In the genomic region with DNA sequence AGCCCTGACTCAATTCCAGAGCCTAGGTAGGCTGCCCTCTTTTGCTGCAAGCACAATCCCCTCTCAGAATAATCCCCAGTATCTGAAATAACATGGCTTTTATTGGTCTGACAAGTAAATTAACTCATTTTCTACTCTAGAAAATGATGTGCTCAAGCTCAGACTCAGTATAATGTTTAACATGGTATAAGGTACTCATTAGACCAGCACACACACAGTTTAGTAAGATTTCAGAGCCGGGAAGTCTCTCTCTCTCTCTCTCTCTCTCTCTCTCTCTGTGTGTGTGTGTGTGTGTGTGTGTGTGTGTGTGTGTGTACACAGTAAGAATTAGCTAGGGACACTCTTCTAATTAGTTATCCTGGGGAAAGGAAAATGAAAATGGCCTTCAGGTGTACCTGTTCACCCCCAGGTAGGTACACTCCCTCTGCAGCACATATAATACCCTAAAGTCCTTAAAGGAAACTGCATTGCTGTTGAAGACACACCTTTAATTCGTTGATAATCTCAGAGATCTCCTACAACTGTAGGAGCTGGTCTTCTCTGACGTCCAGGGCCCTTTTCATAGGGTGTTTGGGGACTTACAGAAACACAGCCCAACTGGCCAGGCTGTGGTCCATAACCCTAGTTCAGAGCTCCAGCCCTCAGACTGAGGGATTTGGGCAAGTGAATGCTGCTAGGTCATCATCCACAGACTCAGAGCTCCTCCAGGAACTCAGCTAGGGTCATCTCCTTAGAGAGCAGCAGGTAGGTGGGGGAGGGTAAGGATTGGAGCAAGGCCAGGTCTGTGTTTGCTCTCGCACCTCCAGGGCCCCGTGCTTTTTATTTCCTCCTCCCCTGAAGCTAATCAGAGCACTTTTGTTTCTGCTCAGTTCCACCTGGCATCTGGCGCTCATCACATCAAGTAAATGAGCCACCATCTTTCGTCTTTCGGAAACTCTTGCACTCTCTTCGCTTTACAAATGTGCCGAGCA, we compare ENCODE assay signal across 18 mouse cellular contexts. TPM values are rescaled to one million over a fixed set of nuclear protein-coding genes. Genes with fewer than 3 reads are reported as not detected.
DNase-seq lines count a peak whose midpoint lies in the region; ATAC-seq and TF ChIP-seq lines count a peak whose summit lies in the region.
"Had no signal": no experiment of that assay in that cellular context is flagged by ENCODE, and none has a peak within 500 bp of the region (broad histone marks: within the 10 kb centered on the region; RNA-seq: fewer than 3 reads in every experiment).

No protein-coding gene starts in this region.

- no peaks in the 10 kb centered on the region for H3K36me3 ChIP-seq in forebrain, embryonic 14.5 days (ENCODE audit: control insufficient read depth, insufficient read depth, low read length)
- H3K36me3 ChIP-seq in forebrain, postnatal 0 days (ENCODE audit: insufficient read depth), result no peaks in the 10 kb centered on the region
- H3K36me3 ChIP-seq in liver, postnatal 0 days (replicated peaks; ENCODE audit: insufficient read depth, low read length), result no peaks in the 10 kb centered on the region
- no peaks in the 10 kb centered on the region for H3K36me3 ChIP-seq in small intestine, adult 2 months (ENCODE audit: control insufficient read depth, insufficient read depth, low read length)
- no peaks in the 10 kb centered on the region for H3K36me3 ChIP-seq in midbrain, postnatal 0 days (ENCODE audit: insufficient read depth, low read length)
- H3K36me3 ChIP-seq: embryonic facial prominence, embryonic 10.5 days; heart, embryonic 15.5 days; limb, embryonic 15.5 days; midbrain, embryonic 13.5 days; neural tube, embryonic 13.5 days had no signal

- H3K27me3 ChIP-seq in forebrain, embryonic 14.5 days (replicated peaks; ENCODE audit: control insufficient read depth, insufficient read depth, low read length), result no peaks in the 10 kb centered on the region
- no peaks in the 10 kb centered on the region for H3K27me3 ChIP-seq in forebrain, postnatal 0 days (ENCODE audit: insufficient read depth, low read length)
- no peaks in the 10 kb centered on the region for H3K27me3 ChIP-seq in liver, postnatal 0 days (ENCODE audit: insufficient read depth, low read length)
- no peaks in the 10 kb centered on the region for H3K27me3 ChIP-seq in small intestine, adult 2 months (ENCODE audit: control insufficient read depth, insufficient read depth, low read length)
- H3K27me3 ChIP-seq in midbrain, postnatal 0 days (ENCODE audit: insufficient read depth, low read length), result no peaks in the 10 kb centered on the region
- H3K27me3 ChIP-seq: heart, embryonic 15.5 days; limb, embryonic 15.5 days; midbrain, embryonic 13.5 days; neural tube, embryonic 13.5 days had no signal

- no peak overlapping the region for H3K4me2 ChIP-seq in forebrain, embryonic 14.5 days (ENCODE audit: low read length)
- no peak overlapping the region for H3K4me2 ChIP-seq in forebrain, postnatal 0 days (ENCODE audit: low read depth)
- H3K4me2 ChIP-seq in liver, postnatal 0 days (ENCODE audit: low read depth, low read length), result 0 out of 2 replicates have a peak overlapping the region, but pooled peaks have one; percentile 18
- H3K4me2 ChIP-seq in midbrain, postnatal 0 days (ENCODE audit: low read depth, low read length, poor library complexity, severe bottlenecking), result no peak overlapping the region
- H3K4me2 ChIP-seq: heart, embryonic 15.5 days; limb, embryonic 15.5 days; midbrain, embryonic 13.5 days; neural tube, embryonic 13.5 days had no signal

- H3K9ac ChIP-seq in forebrain, embryonic 14.5 days (ENCODE audit: low read length), result no peak overlapping the region
- H3K9ac ChIP-seq in forebrain, postnatal 0 days, result no peak overlapping the region
- no peak overlapping the region for H3K9ac ChIP-seq in liver, postnatal 0 days (replicated peaks)
- H3K9ac ChIP-seq in midbrain, postnatal 0 days (replicated peaks; ENCODE audit: low read length, poor library complexity, severe bottlenecking), result no peak overlapping the region
- H3K9ac ChIP-seq: heart, embryonic 15.5 days; limb, embryonic 15.5 days; midbrain, embryonic 13.5 days; neural tube, embryonic 13.5 days had no signal

- peak; percentile 10 for DNase-seq in forebrain, embryonic 14.5 days (ENCODE audit: low spot score)
- no peak for DNase-seq in forebrain, postnatal 0 days
- peak; percentile 72 to 74 for DNase-seq in kidney, adult 8-10 months
- peak; percentile 46 for DNase-seq in liver, postnatal 0 days
- DNase-seq in B cell, adult 2 months, result no peak
- no peak for DNase-seq in midbrain, postnatal 0 days (ENCODE audit: low spot score)
- DNase-seq in right cerebral cortex, postnatal 10 days (ENCODE audit: low spot score in 2 of 2), result no peak
- DNase-seq: cerebellum, adult 2 months; gastrocnemius, postnatal 10 days; layer of hippocampus, postnatal 36 days; thymus, postnatal 4 days had no signal

- no peaks in the 10 kb centered on the region for H3K4me1 ChIP-seq in forebrain, embryonic 14.5 days (ENCODE audit: control insufficient read depth, insufficient read depth, low read length)
- no peaks in the 10 kb centered on the region for H3K4me1 ChIP-seq in forebrain, postnatal 0 days (ENCODE audit: insufficient read depth)
- H3K4me1 ChIP-seq in liver, postnatal 0 days (ENCODE audit: insufficient read depth), result peaks cover 70% of the 10 kb centered on the region
- peaks cover 42% of the 10 kb centered on the region; the same call in 1 of the 2 replicates for H3K4me1 ChIP-seq in small intestine, adult 2 months (ENCODE audit: control insufficient read depth, insufficient read depth, insufficient read length, low read length)
- no peaks in the 10 kb centered on the region for H3K4me1 ChIP-seq in midbrain, postnatal 0 days (ENCODE audit: insufficient read depth, low read length)
- H3K4me1 ChIP-seq: midbrain, embryonic 13.5 days had no signal

- no peaks in the 10 kb centered on the region for H3K9me3 ChIP-seq in forebrain, embryonic 14.5 days (replicated peaks; ENCODE audit: control insufficient read depth, low read length)
- H3K9me3 ChIP-seq in forebrain, postnatal 0 days (ENCODE audit: low read length), result no peaks in the 10 kb centered on the region
- no peaks in the 10 kb centered on the region for H3K9me3 ChIP-seq in liver, postnatal 0 days (ENCODE audit: low read length)
- H3K9me3 ChIP-seq in midbrain, postnatal 0 days (ENCODE audit: low read length), result no peaks in the 10 kb centered on the region
- H3K9me3 ChIP-seq: embryonic facial prominence, embryonic 10.5 days; heart, embryonic 15.5 days; limb, embryonic 15.5 days; midbrain, embryonic 13.5 days; neural tube, embryonic 13.5 days had no signal

- no peak for TF ChIP-seq CTCF in forebrain, postnatal 0 days (IDR thresholded peaks at IDR 0.05; ENCODE audit: low read depth)
- TF ChIP-seq CTCF in liver, postnatal 0 days (IDR thresholded peaks at IDR 0.05; ENCODE audit: low read depth), result no peak
- no peak for TF ChIP-seq CTCF in small intestine, adult 2 months (IDR thresholded peaks at IDR 0.05; ENCODE audit: extremely low read depth, insufficient read length, insufficient replicate concordance, low read depth, low read length)
- TF ChIP-seq CTCF in midbrain, postnatal 0 days (IDR thresholded peaks at IDR 0.05), result no peak

- H3K4me3 ChIP-seq in forebrain, embryonic 14.5 days (ENCODE audit: low read depth, low read length), result no peak overlapping the region
- no peak overlapping the region for H3K4me3 ChIP-seq in forebrain, postnatal 0 days (ENCODE audit: low read depth, low read length)
- no peak overlapping the region for H3K4me3 ChIP-seq in liver, postnatal 0 days (ENCODE audit: low read depth, low read length)
- H3K4me3 ChIP-seq in small intestine, adult 2 months (ENCODE audit: low read depth, low read length), result no peak overlapping the region; the same call in 1 of the 2 replicates
- H3K4me3 ChIP-seq in midbrain, postnatal 0 days (ENCODE audit: low read depth, low read length), result no peak overlapping the region
- H3K4me3 ChIP-seq: embryonic facial prominence, embryonic 10.5 days; heart, embryonic 15.5 days; limb, embryonic 15.5 days; midbrain, embryonic 13.5 days; neural tube, embryonic 13.5 days had no signal

- 61% methylated on average over 10 of the region's 10 CpGs for WGBS in forebrain, embryonic 14.5 days
- WGBS in forebrain, postnatal 0 days, result 55% methylated on average over 10 of the region's 10 CpGs
- 63% methylated on average over 10 of the region's 10 CpGs for WGBS in liver, postnatal 0 days (ENCODE audit: insufficient replicate concordance)
- 26% methylated on average over 10 of the region's 10 CpGs for WGBS in small intestine, adult 2 months
- WGBS in midbrain, postnatal 0 days, result 84% methylated on average over 10 of the region's 10 CpGs

- no peak for TF ChIP-seq EP300 in liver, postnatal 0 days (IDR thresholded peaks at IDR 0.05; ENCODE audit: low read depth)

- H3K27ac ChIP-seq in forebrain, embryonic 14.5 days (ENCODE audit: low read depth, low read length), result no peak overlapping the region
- H3K27ac ChIP-seq in forebrain, postnatal 0 days (ENCODE audit: low read depth, low read length), result no peak overlapping the region
- peak overlapping the region; percentile 78 for H3K27ac ChIP-seq in liver, postnatal 0 days (ENCODE audit: low read depth)
- peak overlapping the region; percentile 95 for H3K27ac ChIP-seq in small intestine, adult 2 months (ENCODE audit: insufficient read depth, low read depth, low read length)
- no peak overlapping the region for H3K27ac ChIP-seq in midbrain, postnatal 0 days (ENCODE audit: low read depth, low read length)
- H3K27ac ChIP-seq: embryonic facial prominence, embryonic 10.5 days; heart, embryonic 15.5 days; hindbrain, postnatal 0 days; limb, embryonic 15.5 days; midbrain, embryonic 13.5 days; neural tube, embryonic 13.5 days had no signal

- no peak for ATAC-seq in forebrain, embryonic 14.5 days
- ATAC-seq in forebrain, postnatal 0 days, result no peak
- ATAC-seq in liver, postnatal 0 days, result no peak
- no peak for ATAC-seq in midbrain, postnatal 0 days (ENCODE audit: low FRiP score)
- ATAC-seq: hindbrain, postnatal 0 days; midbrain, embryonic 13.5 days had no signal

- no peak for TF ChIP-seq POLR2A in small intestine, adult 2 months (IDR thresholded peaks at IDR 0.05; ENCODE audit: low read depth, low read length)

RNA-seq across cellular contexts. Expression of a gene that starts 11.5 kb away (rescaled TPM):
- 2.8 and 3.3 TPM in 2 replicates for polyA plus RNA-seq in forebrain, embryonic 14.5 days (2014; fragmentation: Nextera tagmentation; extraction: Ambion mirVana)
- total RNA-seq in forebrain, postnatal 0 days (2014; rRNA removed), result 3.8 and 6.0 TPM in 2 replicates
- 6.8 and 8.0 TPM in 2 replicates for polyA plus RNA-seq in forebrain, postnatal 0 days (2015; fragmentation: Nextera tagmentation; extraction: Ambion mirVana)
- 26.8 and 31.7 TPM in 2 replicates for polyA plus RNA-seq in liver, postnatal 0 days (2015; fragmentation: Nextera tagmentation; extraction: Ambion mirVana)
- polyA plus RNA-seq in small intestine, adult 2 months (2012; rRNA removed), result 38.7 and 53.8 TPM in 2 replicates
- total RNA-seq in midbrain, postnatal 0 days (2014; rRNA removed), result 0.93 and 1.3 TPM in 2 replicates
- 2.9 and 3.2 TPM in 2 replicates for polyA plus RNA-seq in midbrain, postnatal 0 days (2015; fragmentation: Nextera tagmentation; extraction: Ambion mirVana)

Comparison
In these comparisons a context has a peak if more than half of its experiments do, and no peak if none do; other contexts are left out.
1. DNase-seq: peak in forebrain, embryonic 14.5 days (single experiment), kidney, adult 8-10 months (2 of 2) and liver, postnatal 0 days (single experiment); none in forebrain, postnatal 0 days (single experiment), B cell, adult 2 months (0 of 2), midbrain, postnatal 0 days (single experiment) and right cerebral cortex, postnatal 10 days (0 of 2).
2. H3K27ac ChIP-seq: peak in liver, postnatal 0 days (single experiment) and small intestine, adult 2 months (single experiment); none in forebrain, embryonic 14.5 days (single experiment), forebrain, postnatal 0 days (single experiment) and midbrain, postnatal 0 days (single experiment).